Mouse (Mus musculus) heart, embryonic 14.5 days (tissue): Measurements from ENCODE around the gene Mup10. TPM values are rescaled to one million over a fixed set of nuclear protein-coding genes. Genes with fewer than 3 reads are reported as not detected.
"Not testable (repeated sequence)": the region's sequence is repeated elsewhere in the genome, so short reads cannot be mapped to it uniquely, and the experiment has no call there.

ENCODE experiments used
- ATAC-seq: fragments of 200-750 bp; cut with Nextera tagmentation; 2 replicates; pipeline ENCODE4 v1.8.0; 2017; ENCODE audit warnings: low read depth, moderate TSS enrichment; ENCODE audit not compliant: insufficient number of reproducible peaks, insufficient read depth, low FRiP score
- H3K27ac ChIP-seq, 2 experiments: fragments of 200-500 bp in 1 of 2; fragments of 300-500 bp in 1 of 2; sonication (generic) in 1 of 2; replicated peaks in 1 of 2; 2 replicates each; pipeline ENCODE4 v1.5.1; 2012 to 2014; ENCODE audit warnings: low read depth in 2 of 2, low read length in 2 of 2, control low read depth in 1 of 2, mild to moderate bottlenecking in 1 of 2, mixed read lengths in 1 of 2; ENCODE audit not compliant: control insufficient read depth in 1 of 2, insufficient read depth in 1 of 2
- H3K27me3 ChIP-seq: fragments of 300-500 bp; sonication (generic); 2 replicates; pipeline ENCODE4 v1.6.1; 2014; ENCODE audit warnings: mild to moderate bottlenecking, low read length, control low read depth; ENCODE audit not compliant: control insufficient read depth, insufficient read depth
- H3K36me3 ChIP-seq: fragments of 300-500 bp; sonication (generic); 2 replicates; pipeline ENCODE4 v1.6.1; 2014; ENCODE audit warnings: mild to moderate bottlenecking, control low read depth, low read length, mixed read lengths; ENCODE audit not compliant: control insufficient read depth, insufficient read depth
- H3K4me1 ChIP-seq, 2 experiments: fragments of 200-500 bp in 1 of 2; fragments of 300-500 bp in 1 of 2; sonication (generic) in 1 of 2; 2 replicates each; pipeline ENCODE4 v1.6.1; 2012 to 2014; ENCODE audit warnings: low read length in 2 of 2, control low read depth in 1 of 2, mixed read lengths in 1 of 2; ENCODE audit not compliant: control insufficient read depth in 2 of 2, insufficient read depth in 2 of 2
- H3K4me2 ChIP-seq: fragments of 300-500 bp; sonication (generic); 2 replicates; pipeline ENCODE4 v1.6.1; 2014; ENCODE audit warnings: mild to moderate bottlenecking, low read length
- H3K4me3 ChIP-seq, 2 experiments: fragments of 200-500 bp in 1 of 2; fragments of 300-500 bp in 1 of 2; sonication (generic) in 1 of 2; 2 replicates each; pipeline ENCODE4 v1.5.1; 2012 to 2014; ENCODE audit warnings: low read length in 2 of 2, mild to moderate bottlenecking in 2 of 2, control low read depth in 1 of 2, low read depth in 1 of 2, moderate library complexity in 1 of 2; ENCODE audit not compliant: control insufficient read depth in 1 of 2, insufficient read depth in 1 of 2
- H3K9ac ChIP-seq: fragments of 300-500 bp; sonication (generic); 2 replicates; pipeline ENCODE4 v1.6.1; 2014; ENCODE audit warnings: mild to moderate bottlenecking, low read length
- H3K9me3 ChIP-seq: fragments of 300-500 bp; sonication (generic); 2 replicates; pipeline ENCODE4 v1.6.1; 2016; ENCODE audit warnings: low read length, control low read depth; ENCODE audit not compliant: control insufficient read depth
- WGBS: fragments of 180-500 bp; shearing (Covaris S2); extraction: QIAGEN DNeasy Blood & Tissue Kit; methylation state at CpG from one replicate; pipeline ENCODE4 v1.1.7; 2014; 5-methylcytosine and 5-hydroxymethylcytosine counted together
- polyA plus RNA-seq: library from polyadenylated mRNA; unstranded; fragments of >200 nt; fragmentation: Nextera tagmentation; extraction: Ambion mirVana; gene quantifications from 2 replicates; pipeline ENCODE4 v1.2.1, GENCODE M21; 2014

Mup10 gene
- polyA plus RNA-seq = not detected in 2 replicates

DNA sequence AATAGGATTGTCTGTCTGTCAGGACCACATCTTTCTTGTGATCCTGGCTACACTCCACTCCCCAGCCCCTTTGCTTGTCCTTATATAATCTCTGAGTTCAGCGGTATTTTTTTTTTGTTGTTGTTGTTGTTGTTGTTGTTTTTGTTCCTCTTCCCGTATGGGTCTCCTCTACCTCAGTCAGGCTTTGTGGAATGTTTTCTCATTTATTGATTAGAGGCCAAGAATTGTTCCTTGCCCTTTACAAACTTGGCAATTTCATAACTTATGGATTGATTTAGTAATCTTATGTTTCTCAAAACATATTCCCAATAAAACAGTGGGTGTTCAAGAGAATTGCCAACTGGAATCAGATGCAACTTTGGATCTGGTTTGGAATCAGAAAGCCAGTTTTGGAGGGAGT lies at the start of gene Mup10:
Gene Mup10, minus strand, starts transcription at position 101 of the 400 bp plus-strand sequence.
- H3K9ac ChIP-seq, ATAC-seq, H3K27ac ChIP-seq, H3K9me3 ChIP-seq, H3K4me1 ChIP-seq, H3K36me3 ChIP-seq, H3K4me2 ChIP-seq, H3K27me3 ChIP-seq, H3K4me3 ChIP-seq: not testable (repeated sequence)
- 68% methylated on average over 2 of the region's 2 CpGs for WGBS

Other genes starting within 250 kb of the Mup10 start
- gene Mup9, start 160.2 kb downstream of the Mup10 start, polyA plus RNA-seq = not detected in 2 replicates
- gene Mup1, start 80.2 kb downstream of the Mup10 start, polyA plus RNA-seq = not detected in 2 replicates
- not detected in 2 replicates for gene Mup11, start 80.2 kb upstream of the Mup10 start, polyA plus RNA-seq
- gene Mup12, start 159.1 kb upstream of the Mup10 start, polyA plus RNA-seq = not detected in 2 replicates
- gene Mup22, start 239.3 kb upstream of the Mup10 start, polyA plus RNA-seq = not detected in 2 replicates